Mouse (Mus musculus): Measurements from ENCODE around the gene Pgm5.
A peak's percentile ranks its signal among the peaks of the same experiment; 100 is the strongest.

The Pgm5 gene

DNA sequence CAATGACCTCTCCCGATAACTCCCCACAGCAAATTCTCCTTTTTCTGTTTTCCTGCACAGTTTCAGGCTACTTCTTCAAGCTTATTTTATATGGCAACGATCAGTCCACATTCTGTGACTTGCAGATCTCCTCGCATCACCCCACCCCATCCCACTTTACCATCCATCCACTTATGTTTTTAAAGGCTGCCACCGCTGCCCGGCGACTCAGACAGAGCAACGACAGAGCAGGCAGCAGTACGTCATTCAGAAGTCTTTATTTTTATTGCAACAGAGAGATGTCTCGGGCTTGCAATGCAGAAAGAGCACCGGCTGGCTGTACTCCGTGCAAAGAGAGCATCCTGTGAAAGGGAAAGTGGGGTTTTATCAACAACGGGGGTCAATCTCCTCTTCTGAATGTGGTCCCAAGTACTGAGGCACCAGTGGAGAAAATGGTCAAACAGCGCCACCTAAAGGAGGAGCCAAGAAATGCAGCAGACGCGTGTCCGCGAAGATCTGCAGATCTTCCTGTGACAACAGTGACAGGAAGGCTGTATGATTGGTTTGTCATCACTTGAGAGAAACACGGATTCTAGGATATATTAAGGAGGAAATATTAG lies 9.5 kb upstream of the Pgm5 start:
- peak; percentile 64 for DNase-seq (ENCODE audit: low read depth, low spot score)

GRCm38 (mm10) chr19:24865436-24865835 lies 3.8 kb upstream of the Pgm5 start:
- DNase-seq (ENCODE audit: low read depth, low spot score): no peak

- DNase-seq (ENCODE audit: low read depth, low spot score): no peak
Observed at GRCm38 (mm10) chr19:24861276-24861611, 411 bp downstream of the Pgm5 start.

GRCm38 (mm10) chr19:24851456-24852315 lies 10.0 kb downstream of the Pgm5 start:
- DNase-seq (ENCODE audit: low read depth, low spot score): no peak

DNA sequence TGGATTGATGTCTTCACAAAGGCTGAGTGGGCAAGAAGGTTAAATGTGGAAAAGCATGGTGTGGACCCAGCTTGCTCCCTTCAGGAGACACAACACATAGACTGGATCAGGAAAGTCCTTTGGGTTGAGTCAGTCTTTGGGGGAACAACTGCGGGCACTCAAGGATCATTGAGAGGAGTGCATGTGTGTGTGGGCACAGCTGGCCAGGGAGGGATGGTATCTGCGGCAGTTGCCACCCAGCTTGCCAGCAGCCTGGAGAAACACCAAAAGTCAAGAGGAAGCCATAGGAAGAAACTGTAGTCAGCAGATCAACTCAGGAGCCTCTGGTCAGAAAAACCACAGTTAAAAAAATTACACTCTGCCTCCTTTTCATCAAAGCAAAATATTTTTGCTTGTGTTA lies 12.8 kb downstream of the Pgm5 start:
- DNase-seq (ENCODE audit: low read depth, low spot score): no peak

GRCm38 (mm10) chr19:24848345-24848744 lies 13.3 kb downstream of the Pgm5 start:
- DNase-seq (ENCODE audit: low read depth, low spot score): no peak

- DNase-seq (ENCODE audit: low read depth, low spot score): no peak
Observed at GRCm38 (mm10) chr19:24845007-24845546, 16.6 kb downstream of the Pgm5 start.

DNA sequence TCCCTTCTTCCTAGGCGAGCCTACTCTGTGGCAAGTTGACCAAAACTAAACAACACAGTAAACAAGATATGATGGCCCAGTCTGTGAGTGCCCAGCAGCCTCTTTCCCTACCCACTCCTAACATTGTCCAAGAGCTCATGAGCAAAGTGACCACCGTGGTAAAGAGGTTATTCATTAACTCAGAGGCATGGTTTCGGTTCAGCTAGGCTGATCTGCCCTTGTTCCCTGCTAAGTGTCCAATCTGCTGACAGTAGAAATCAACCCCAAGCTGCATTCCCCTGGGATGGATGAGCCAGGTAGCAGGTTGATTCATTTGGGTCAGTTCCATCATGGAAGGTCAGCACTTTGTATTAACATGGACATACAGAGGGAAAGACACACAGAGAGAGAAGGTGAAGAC lies 19.6 kb downstream of the Pgm5 start:
- no peak for DNase-seq (ENCODE audit: low read depth, low spot score)

DNA sequence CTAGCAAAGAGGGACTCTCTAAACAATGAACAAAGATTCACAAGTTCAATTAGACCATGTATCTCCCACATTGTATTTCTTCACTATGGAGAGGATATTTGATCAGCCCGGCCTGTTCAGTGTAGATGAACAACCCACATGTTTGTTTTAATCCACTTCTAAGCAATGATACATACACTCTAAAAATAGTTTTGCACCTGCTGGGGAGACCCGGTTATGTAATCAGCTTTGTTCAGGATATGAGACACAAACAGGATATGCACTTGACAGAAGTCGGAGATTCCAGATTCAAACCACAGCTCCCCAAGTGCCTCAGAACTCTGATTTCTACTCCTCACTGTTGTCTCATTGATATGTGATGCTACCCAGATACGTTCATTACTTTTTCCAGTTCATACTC lies 37.1 kb downstream of the Pgm5 start:
- no peak for DNase-seq (ENCODE audit: low read depth, low spot score)

DNA sequence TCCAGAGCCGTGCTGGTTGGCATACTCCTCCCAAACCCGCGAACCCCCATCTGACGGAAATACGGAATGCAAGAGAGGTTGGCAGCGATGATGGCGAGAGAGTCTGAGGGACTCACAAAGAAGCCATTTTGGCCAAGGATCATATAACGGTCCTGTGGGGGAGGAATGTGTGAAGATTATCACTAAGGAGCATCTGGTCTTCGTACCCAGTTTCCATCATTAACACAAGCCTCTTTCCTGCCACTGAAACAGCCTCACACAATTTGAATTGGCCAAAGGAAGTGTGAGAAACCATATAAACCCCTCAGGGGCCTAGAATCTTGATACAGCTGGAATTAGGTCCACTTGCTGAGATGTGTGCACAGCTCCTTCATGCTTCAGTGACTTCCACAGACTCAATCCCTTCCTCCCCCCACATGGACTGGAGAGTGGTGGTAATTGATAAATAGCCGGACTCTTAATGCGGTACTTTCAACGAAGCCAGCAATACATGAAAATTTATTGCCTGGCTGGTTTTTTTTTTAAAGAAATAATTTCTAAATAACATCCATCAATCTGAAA lies 45.9 kb downstream of the Pgm5 start:
- DNase-seq (ENCODE audit: low read depth, low spot score): no peak

GRCm38 (mm10) chr19:24812861-24813293 lies 48.8 kb downstream of the Pgm5 start:
- DNase-seq (ENCODE audit: low read depth, low spot score): no peak

DNA sequence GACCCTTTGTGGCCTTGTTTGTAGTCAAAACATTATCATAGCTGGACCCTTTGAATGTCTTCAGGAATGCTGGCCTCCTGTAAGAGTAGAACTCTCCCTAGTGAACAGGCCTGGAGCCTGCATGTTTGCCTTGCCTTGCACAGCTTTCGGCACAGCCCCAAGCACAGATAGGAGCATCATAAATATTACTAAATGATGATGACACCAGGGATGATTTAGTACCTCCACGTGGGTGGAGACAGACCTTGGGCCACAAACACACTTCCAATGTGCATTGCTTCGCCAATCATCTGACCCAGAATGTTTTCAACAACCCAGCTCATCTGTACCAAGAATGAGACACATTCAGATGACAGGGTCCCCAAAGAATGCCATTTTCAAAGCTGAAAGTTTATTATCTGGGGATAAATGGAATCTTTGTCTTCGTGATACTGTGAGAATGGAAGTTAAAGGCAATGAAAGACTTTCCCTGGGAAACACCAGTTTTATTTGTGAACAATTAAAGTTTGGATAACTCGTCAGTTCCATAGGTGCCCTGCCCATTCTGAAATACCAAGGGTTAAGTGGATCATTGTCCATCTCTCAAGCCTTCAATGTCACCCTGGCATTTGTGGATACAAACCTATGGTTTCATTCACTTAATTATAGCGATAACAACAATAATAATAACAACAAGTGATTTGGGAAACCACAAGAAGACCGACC lies 49.4 kb downstream of the Pgm5 start:
- DNase-seq (ENCODE audit: low read depth, low spot score): no peak

DNA sequence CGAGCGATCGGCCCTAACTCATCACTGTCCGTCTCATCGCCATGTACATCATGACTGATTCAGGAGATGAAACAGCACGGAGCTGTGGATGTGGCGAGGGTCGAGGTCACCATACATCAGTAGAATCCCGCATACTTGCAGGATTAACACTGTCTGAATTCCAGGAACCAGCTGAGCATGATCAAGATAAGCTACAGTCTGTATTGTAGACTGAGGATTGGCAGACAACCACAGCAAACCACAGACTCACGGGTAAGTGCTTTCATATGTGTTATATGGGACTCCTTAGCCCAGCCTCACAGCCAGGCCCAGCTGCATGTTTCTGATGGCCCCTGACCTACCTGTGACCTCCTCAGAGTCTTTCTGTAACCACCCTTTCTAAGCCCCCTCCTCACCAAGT lies 50.2 kb downstream of the Pgm5 start:
- no peak for DNase-seq (ENCODE audit: low read depth, low spot score)

GRCm38 (mm10) chr19:24806013-24806412 lies 55.6 kb downstream of the Pgm5 start:
- DNase-seq (ENCODE audit: low read depth, low spot score): no peak

GRCm38 (mm10) chr19:24797606-24798005 lies 64.0 kb downstream of the Pgm5 start:
- DNase-seq (ENCODE audit: low read depth, low spot score): no peak

DNA sequence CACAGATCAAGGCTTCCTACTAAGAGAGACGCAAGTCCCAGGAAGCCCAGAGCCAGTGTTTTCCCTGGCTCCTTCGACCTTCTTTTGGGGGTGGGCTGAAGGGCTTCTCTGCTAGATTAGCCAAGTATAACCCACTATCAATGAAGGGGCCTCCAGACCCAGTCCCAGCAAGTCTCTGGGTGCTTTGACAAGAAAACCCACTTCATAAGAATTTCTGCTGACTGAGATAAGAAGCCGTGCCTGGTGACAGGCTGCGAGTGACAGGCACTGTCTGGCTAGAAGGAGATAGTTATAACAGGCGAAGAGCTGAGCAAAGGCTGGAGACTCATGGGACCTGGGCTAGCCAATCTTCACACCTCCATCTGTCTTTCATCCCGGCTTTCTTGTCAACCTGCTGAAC lies 67.3 kb downstream of the Pgm5 start:
- DNase-seq (ENCODE audit: low read depth, low spot score): no peak

GRCm38 (mm10) chr19:24793545-24794139 lies 68.0 kb downstream of the Pgm5 start:
- DNase-seq (ENCODE audit: low read depth, low spot score): no peak

- DNase-seq (ENCODE audit: low read depth, low spot score): no peak
Observed at GRCm38 (mm10) chr19:24792876-24793275, 68.8 kb downstream of the Pgm5 start.

GRCm38 (mm10) chr19:24785898-24786297 lies 75.8 kb downstream of the Pgm5 start:
- DNase-seq (ENCODE audit: low read depth, low spot score): peak; percentile 2

DNA sequence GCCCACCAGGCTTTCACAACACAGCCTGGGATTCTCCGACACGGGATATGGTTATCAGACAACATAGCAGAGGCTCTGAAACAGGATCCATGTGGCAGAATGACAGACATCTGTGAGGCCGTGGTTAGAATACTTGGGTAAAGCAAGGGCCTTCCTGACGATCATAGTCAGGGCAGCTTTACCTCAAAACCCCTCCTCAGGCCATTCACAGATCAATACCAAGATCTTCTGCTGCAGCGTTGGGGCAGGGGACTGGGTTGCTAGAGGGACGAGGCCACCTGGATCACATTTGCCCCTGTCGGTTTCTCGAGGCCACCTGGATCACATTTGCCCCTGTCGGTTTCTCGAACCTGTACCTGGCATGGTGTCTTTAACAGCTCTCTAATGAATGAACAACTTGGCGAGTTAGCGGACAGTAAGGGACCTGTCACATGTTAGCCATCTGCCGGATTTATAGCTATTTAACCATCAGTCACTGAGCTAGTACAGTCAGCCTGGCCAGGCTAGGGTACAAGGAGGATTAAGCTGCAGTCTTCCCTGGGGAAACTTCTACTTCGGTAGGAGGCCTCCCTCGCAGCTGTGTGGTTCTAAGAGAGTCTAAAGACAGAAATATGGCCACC lies 76.5 kb downstream of the Pgm5 start:
- no peak for DNase-seq (ENCODE audit: low read depth, low spot score)

GRCm38 (mm10) chr19:24783736-24784135 lies 77.9 kb downstream of the Pgm5 start:
- no peak for DNase-seq (ENCODE audit: low read depth, low spot score)
